Mouse (Mus musculus): ENCODE measurements around the gene Zfand3. TPM values are rescaled to one million over a fixed set of nuclear protein-coding genes. Genes with fewer than 3 reads are reported as not detected.

Gene Zfand3
- polyA plus RNA-seq, 1 experiment from 2014 or later: 60.2 TPM

- Histone ChIP-seq H3K4me2 (no peak overlapping the region), H3K4me3 (replicated peaks) (no peak overlapping the region), H3K36me3 (no peaks in the 10 kb centered on the region), H3K27ac (no peak overlapping the region), H3K9me3 (no peaks in the 10 kb centered on the region), H3K9ac (replicated peaks) (no peak overlapping the region), H3K27me3 (no peaks in the 10 kb centered on the region; the same call in 1 of the 2 replicates), H3K4me1 (replicated peaks) (peaks cover 13% of the 10 kb centered on the region)
- WGBS: 80% methylated on average over 4 of the region's 4 CpGs
- no peak for ATAC-seq (ENCODE audit: insufficient number of reproducible peaks, insufficient read depth, low FRiP score, low TSS enrichment, low read depth)
Measured at GRCm38 (mm10) chr17:30230428-30230827, 225.9 kb downstream of the Zfand3 start.

GRCm38 (mm10) chr17:30231483-30231882 lies 226.9 kb downstream of the Zfand3 start:
- WGBS: 91% methylated on average over 1 of the region's 1 CpGs

GRCm38 (mm10) chr17:30232698-30233097 lies 228.2 kb downstream of the Zfand3 start:
- 53% methylated on average over 4 of the region's 4 CpGs for WGBS
- H3K27me3 ChIP-seq: no peaks in the 10 kb centered on the region; the same call in 1 of the 2 replicates
- no peak overlapping the region for H3K9ac ChIP-seq (replicated peaks)
- no peaks in the 10 kb centered on the region for H3K36me3 ChIP-seq
- no peak overlapping the region for H3K4me2 ChIP-seq
- no peak for ATAC-seq (ENCODE audit: insufficient number of reproducible peaks, insufficient read depth, low FRiP score, low TSS enrichment, low read depth)
- no peak overlapping the region for H3K27ac ChIP-seq
- no peaks in the 10 kb centered on the region for H3K9me3 ChIP-seq
- H3K4me1 ChIP-seq (replicated peaks): peaks cover 12% of the 10 kb centered on the region
- H3K4me3 ChIP-seq (replicated peaks): no peak overlapping the region

More at GRCm38 (mm10) chr17:30231483-30231882, 226.9 kb downstream of the Zfand3 start:
- no peak overlapping the region for H3K9ac ChIP-seq (replicated peaks)
- no peaks in the 10 kb centered on the region; the same call in 1 of the 2 replicates for H3K27me3 ChIP-seq
- peaks cover 6% of the 10 kb centered on the region for H3K4me1 ChIP-seq (replicated peaks)
- ATAC-seq (ENCODE audit: insufficient number of reproducible peaks, insufficient read depth, low FRiP score, low TSS enrichment, low read depth): no peak
- no peaks in the 10 kb centered on the region for H3K36me3 ChIP-seq
- H3K4me2 ChIP-seq: no peak overlapping the region
- no peak overlapping the region for H3K27ac ChIP-seq
- H3K9me3 ChIP-seq: no peaks in the 10 kb centered on the region
- H3K4me3 ChIP-seq (replicated peaks): no peak overlapping the region

GRCm38 (mm10) chr17:30235380-30235779 lies 230.8 kb downstream of the Zfand3 start:
- H3K4me3 ChIP-seq (replicated peaks): no peak overlapping the region
- ATAC-seq (ENCODE audit: insufficient number of reproducible peaks, insufficient read depth, low FRiP score, low TSS enrichment, low read depth): no peak
- H3K4me2 ChIP-seq: no peak overlapping the region
- no peak overlapping the region for H3K27ac ChIP-seq
- WGBS: 69% methylated on average over 4 of the region's 4 CpGs
- no peak overlapping the region for H3K9ac ChIP-seq (replicated peaks)
- H3K36me3 ChIP-seq: no peaks in the 10 kb centered on the region
- H3K27me3 ChIP-seq: no peaks in the 10 kb centered on the region; the same call in 1 of the 2 replicates
- H3K4me1 ChIP-seq (replicated peaks): peaks cover 15% of the 10 kb centered on the region
- no peaks in the 10 kb centered on the region for H3K9me3 ChIP-seq

GRCm38 (mm10) chr17:30236611-30237010 lies 232.1 kb downstream of the Zfand3 start:
- Histone ChIP-seq H3K4me3 (replicated peaks) (no peak overlapping the region), H3K4me2 (no peak overlapping the region), H3K36me3 (no peaks in the 10 kb centered on the region), H3K27me3 (no peaks in the 10 kb centered on the region; the same call in 1 of the 2 replicates), H3K4me1 (replicated peaks) (peaks cover 19% of the 10 kb centered on the region; the same call in 1 of the 2 replicates), H3K27ac (no peak overlapping the region), H3K9me3 (no peaks in the 10 kb centered on the region), H3K9ac (replicated peaks) (no peak overlapping the region)
- no peak for ATAC-seq (ENCODE audit: insufficient number of reproducible peaks, insufficient read depth, low FRiP score, low TSS enrichment, low read depth)
- 70% methylated on average over 6 of the region's 6 CpGs for WGBS

- Histone ChIP-seq H3K9me3 (no peaks in the 10 kb centered on the region), H3K4me1 (replicated peaks) (peaks cover 25% of the 10 kb centered on the region; the same call in 1 of the 2 replicates)
Measured at GRCm38 (mm10) chr17:30237600-30237999, 233.1 kb downstream of the Zfand3 start.

GRCm38 (mm10) chr17:30239458-30239857 lies 234.9 kb downstream of the Zfand3 start:
- no peaks in the 10 kb centered on the region for H3K27me3 ChIP-seq
- H3K4me3 ChIP-seq (replicated peaks): no peak overlapping the region
- no peaks in the 10 kb centered on the region for H3K36me3 ChIP-seq
- no peak overlapping the region for H3K4me2 ChIP-seq
- no peak overlapping the region for H3K9ac ChIP-seq (replicated peaks)
- no peaks in the 10 kb centered on the region for H3K9me3 ChIP-seq
- H3K27ac ChIP-seq: no peak overlapping the region
- peaks cover 34% of the 10 kb centered on the region for H3K4me1 ChIP-seq (replicated peaks)
- WGBS: 86% methylated on average over 5 of the region's 5 CpGs
- no peak for ATAC-seq (ENCODE audit: insufficient number of reproducible peaks, insufficient read depth, low FRiP score, low TSS enrichment, low read depth)

More at GRCm38 (mm10) chr17:30237600-30237999, 233.1 kb downstream of the Zfand3 start:
- no peaks in the 10 kb centered on the region; the same call in 1 of the 2 replicates for H3K27me3 ChIP-seq
- no peak overlapping the region for H3K4me3 ChIP-seq (replicated peaks)
- no peak overlapping the region for H3K9ac ChIP-seq (replicated peaks)
- ATAC-seq (ENCODE audit: insufficient number of reproducible peaks, insufficient read depth, low FRiP score, low TSS enrichment, low read depth): no peak
- no peak overlapping the region for H3K4me2 ChIP-seq
- H3K36me3 ChIP-seq: no peaks in the 10 kb centered on the region
- 84% methylated on average over 7 of the region's 7 CpGs for WGBS
- H3K27ac ChIP-seq: no peak overlapping the region

- H3K4me3 ChIP-seq (replicated peaks): no peak overlapping the region
- no peak for ATAC-seq (ENCODE audit: insufficient number of reproducible peaks, insufficient read depth, low FRiP score, low TSS enrichment, low read depth)
- H3K4me2 ChIP-seq: no peak overlapping the region
- peaks cover 46% of the 10 kb centered on the region for H3K4me1 ChIP-seq (replicated peaks)
- H3K9me3 ChIP-seq: no peaks in the 10 kb centered on the region
- WGBS: 82% methylated on average over 4 of the region's 4 CpGs
- H3K27me3 ChIP-seq: no peaks in the 10 kb centered on the region
- no peak overlapping the region for H3K27ac ChIP-seq
- H3K36me3 ChIP-seq: no peaks in the 10 kb centered on the region
- H3K9ac ChIP-seq (replicated peaks): no peak overlapping the region
Measured at GRCm38 (mm10) chr17:30240659-30241058, 236.1 kb downstream of the Zfand3 start.

GRCm38 (mm10) chr17:30241061-30241460 lies 236.5 kb downstream of the Zfand3 start:
- no peak for ATAC-seq (ENCODE audit: insufficient number of reproducible peaks, insufficient read depth, low FRiP score, low TSS enrichment, low read depth)
- Histone ChIP-seq H3K36me3 (no peaks in the 10 kb centered on the region), H3K27me3 (no peaks in the 10 kb centered on the region), H3K4me3 (replicated peaks) (no peak overlapping the region), H3K27ac (no peak overlapping the region), H3K4me2 (no peak overlapping the region), H3K9ac (replicated peaks) (no peak overlapping the region), H3K4me1 (replicated peaks) (peaks cover 50% of the 10 kb centered on the region), H3K9me3 (no peaks in the 10 kb centered on the region)
- WGBS: 66% methylated on average over 6 of the region's 6 CpGs

GRCm38 (mm10) chr17:30241720-30242322 lies 237.3 kb downstream of the Zfand3 start:
- ATAC-seq (ENCODE audit: insufficient number of reproducible peaks, insufficient read depth, low FRiP score, low TSS enrichment, low read depth): no peak
- 79% methylated on average over 17 of the region's 17 CpGs for WGBS
- H3K4me3 ChIP-seq (replicated peaks): no peak overlapping the region
- no peaks in the 10 kb centered on the region for H3K9me3 ChIP-seq
- no peak overlapping the region for H3K9ac ChIP-seq (replicated peaks)
- H3K27ac ChIP-seq: no peak overlapping the region
- no peaks in the 10 kb centered on the region for H3K36me3 ChIP-seq
- peaks cover 56% of the 10 kb centered on the region for H3K4me1 ChIP-seq (replicated peaks)
- no peaks in the 10 kb centered on the region for H3K27me3 ChIP-seq
- no peak overlapping the region for H3K4me2 ChIP-seq

GRCm38 (mm10) chr17:30242647-30243046 lies 238.1 kb downstream of the Zfand3 start:
- no peak for ATAC-seq (ENCODE audit: insufficient number of reproducible peaks, insufficient read depth, low FRiP score, low TSS enrichment, low read depth)
- H3K4me1 ChIP-seq (replicated peaks): peaks cover 53% of the 10 kb centered on the region
- 98% methylated on average over 4 of the region's 4 CpGs for WGBS

GRCm38 (mm10) chr17:30243540-30243939 lies 239.0 kb downstream of the Zfand3 start:
- Histone ChIP-seq H3K27ac (no peak overlapping the region), H3K9ac (replicated peaks) (no peak overlapping the region), H3K27me3 (no peaks in the 10 kb centered on the region), H3K9me3 (no peaks in the 10 kb centered on the region), H3K36me3 (no peaks in the 10 kb centered on the region), H3K4me2 (no peak overlapping the region), H3K4me3 (replicated peaks) (no peak overlapping the region), H3K4me1 (replicated peaks) (peaks cover 61% of the 10 kb centered on the region)
- ATAC-seq (ENCODE audit: insufficient number of reproducible peaks, insufficient read depth, low FRiP score, low TSS enrichment, low read depth): no peak
- 81% methylated on average over 7 of the region's 7 CpGs for WGBS

More at GRCm38 (mm10) chr17:30242647-30243046, 238.1 kb downstream of the Zfand3 start:
- no peaks in the 10 kb centered on the region for H3K9me3 ChIP-seq
- no peaks in the 10 kb centered on the region for H3K36me3 ChIP-seq
- no peak overlapping the region for H3K4me2 ChIP-seq
- H3K27ac ChIP-seq: no peak overlapping the region
- no peaks in the 10 kb centered on the region for H3K27me3 ChIP-seq
- H3K4me3 ChIP-seq (replicated peaks): no peak overlapping the region
- no peak overlapping the region for H3K9ac ChIP-seq (replicated peaks)

All from limb, embryonic 12.5 days (tissue).